Mouse (Mus musculus): ENCODE measurements around the gene Itga9. TPM values are rescaled to one million over a fixed set of nuclear protein-coding genes. Genes with fewer than 3 reads are reported as not detected.

The Itga9 gene
- polyA plus RNA-seq, 1 experiment from 2014 or later, result 3.7 TPM

- H3K9ac ChIP-seq (ENCODE audit: low read depth, low read length), result no peak overlapping the region
- no peak overlapping the region for H3K4me2 ChIP-seq (ENCODE audit: low read depth, low read length)
- 87% methylated on average over 19 of the region's 22 CpGs for WGBS
- no peak for ATAC-seq
- peaks cover 9% of the 10 kb centered on the region; the same call in 1 of the 2 replicates for H3K4me1 ChIP-seq (ENCODE audit: control insufficient read depth, insufficient read depth, low read length)
- no peak overlapping the region for H3K27ac ChIP-seq (ENCODE audit: low read length)
- H3K9me3 ChIP-seq (ENCODE audit: control insufficient read depth, low read length), result no peaks in the 10 kb centered on the region
- no peaks in the 10 kb centered on the region for H3K36me3 ChIP-seq (ENCODE audit: control insufficient read depth, insufficient read depth, low read length)
- no peak overlapping the region for H3K4me3 ChIP-seq (ENCODE audit: low read length)
- no peaks in the 10 kb centered on the region for H3K27me3 ChIP-seq (replicated peaks; ENCODE audit: control insufficient read depth, insufficient read depth, low read length)
Observed at GRCm38 (mm10) chr9:118674761-118675160, 68.3 kb downstream of the Itga9 start.

DNA sequence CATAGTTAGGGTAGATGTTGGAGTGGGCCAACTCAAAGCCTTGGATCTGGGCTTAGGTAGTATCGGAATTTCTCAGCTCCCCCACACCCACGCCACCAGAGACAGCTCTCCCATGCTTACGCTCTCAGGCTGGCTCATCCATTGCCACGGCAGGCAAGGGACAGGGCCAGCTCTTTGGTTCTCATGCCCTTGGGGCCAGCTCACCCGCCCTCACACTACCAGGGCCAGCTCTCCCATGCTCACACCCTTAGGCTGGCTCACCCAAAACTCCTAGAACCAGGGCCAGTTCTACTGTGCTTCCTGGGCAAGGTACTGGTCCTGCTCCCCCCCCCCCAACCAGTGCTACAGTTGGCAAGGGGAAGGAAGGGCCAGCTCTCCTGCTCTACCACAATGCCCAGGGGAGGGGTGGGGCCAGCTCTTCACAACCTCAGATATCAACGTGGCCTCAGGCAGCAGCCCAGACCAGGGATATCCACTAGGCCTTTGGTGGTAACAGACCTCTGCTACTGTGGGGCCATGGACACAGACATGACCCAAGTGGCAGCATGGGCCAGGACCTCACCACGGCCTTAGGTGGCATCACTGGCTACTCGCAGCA lies 69.2 kb downstream of the Itga9 start:
- Histone ChIP-seq H3K27me3 (replicated peaks; ENCODE audit: control insufficient read depth, insufficient read depth, low read length) (no peaks in the 10 kb centered on the region), H3K4me3 (ENCODE audit: low read length) (no peak overlapping the region), H3K9me3 (ENCODE audit: control insufficient read depth, low read length) (no peaks in the 10 kb centered on the region), H3K4me1 (ENCODE audit: control insufficient read depth, insufficient read depth, low read length) (peaks cover 9% of the 10 kb centered on the region; the same call in 1 of the 2 replicates), H3K4me2 (ENCODE audit: low read depth, low read length) (no peak overlapping the region), H3K9ac (ENCODE audit: low read depth, low read length) (no peak overlapping the region), H3K27ac (ENCODE audit: low read length) (no peak overlapping the region), H3K36me3 (ENCODE audit: control insufficient read depth, insufficient read depth, low read length) (no peaks in the 10 kb centered on the region)
- ATAC-seq, result no peak
- WGBS, result 92% methylated on average over 8 of the region's 8 CpGs

DNA sequence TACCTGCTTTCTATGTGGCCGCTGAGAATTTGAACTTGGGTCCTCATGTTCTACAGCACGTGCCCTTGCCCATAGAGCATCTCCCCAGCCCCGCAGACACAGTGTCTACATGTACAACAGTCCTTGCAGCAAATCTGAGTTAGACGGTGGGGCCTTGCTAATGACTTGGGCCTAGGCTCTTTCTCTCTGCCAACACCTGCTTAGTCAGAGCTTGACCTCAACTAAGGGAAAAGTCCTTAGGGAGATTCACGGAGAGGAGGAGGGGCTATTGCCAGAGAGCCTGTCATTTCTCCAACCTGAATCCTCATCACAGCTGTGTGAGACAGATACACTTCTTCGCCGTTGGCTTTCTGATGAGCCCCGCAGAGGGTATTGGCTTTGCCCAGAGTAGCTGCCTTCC lies 70.2 kb downstream of the Itga9 start:
- no peaks in the 10 kb centered on the region for H3K27me3 ChIP-seq (replicated peaks; ENCODE audit: control insufficient read depth, insufficient read depth, low read length)
- H3K4me1 ChIP-seq (ENCODE audit: control insufficient read depth, insufficient read depth, low read length), result peaks cover 13% of the 10 kb centered on the region; the same call in 1 of the 2 replicates
- H3K4me3 ChIP-seq (ENCODE audit: low read length), result no peak overlapping the region
- no peak overlapping the region for H3K9ac ChIP-seq (ENCODE audit: low read depth, low read length)
- no peak overlapping the region for H3K4me2 ChIP-seq (ENCODE audit: low read depth, low read length)
- H3K9me3 ChIP-seq (ENCODE audit: control insufficient read depth, low read length), result no peaks in the 10 kb centered on the region
- no peaks in the 10 kb centered on the region for H3K36me3 ChIP-seq (ENCODE audit: control insufficient read depth, insufficient read depth, low read length)
- no peak overlapping the region for H3K27ac ChIP-seq (ENCODE audit: low read length)
- 85% methylated on average over 8 of the region's 8 CpGs for WGBS
- no peak for ATAC-seq

GRCm38 (mm10) chr9:118677349-118677748 lies 70.9 kb downstream of the Itga9 start:
- WGBS, result 50% methylated on average over 9 of the region's 9 CpGs
- Histone ChIP-seq H3K9me3 (ENCODE audit: control insufficient read depth, low read length) (no peaks in the 10 kb centered on the region), H3K4me3 (ENCODE audit: low read length) (no peak overlapping the region), H3K27me3 (replicated peaks; ENCODE audit: control insufficient read depth, insufficient read depth, low read length) (no peaks in the 10 kb centered on the region), H3K4me2 (ENCODE audit: low read depth, low read length) (no peak overlapping the region), H3K36me3 (ENCODE audit: control insufficient read depth, insufficient read depth, low read length) (no peaks in the 10 kb centered on the region), H3K27ac (ENCODE audit: low read length) (no peak overlapping the region), H3K4me1 (ENCODE audit: control insufficient read depth, insufficient read depth, low read length) (peaks cover 13% of the 10 kb centered on the region; the same call in 1 of the 2 replicates), H3K9ac (ENCODE audit: low read depth, low read length) (no peak overlapping the region; the same call in 1 of the 2 replicates)
- ATAC-seq, result no peak

- no peaks in the 10 kb centered on the region for H3K9me3 ChIP-seq (ENCODE audit: control insufficient read depth, low read length)
- no peak for ATAC-seq
Observed at GRCm38 (mm10) chr9:118678020-118678750, 71.7 kb downstream of the Itga9 start.

DNA sequence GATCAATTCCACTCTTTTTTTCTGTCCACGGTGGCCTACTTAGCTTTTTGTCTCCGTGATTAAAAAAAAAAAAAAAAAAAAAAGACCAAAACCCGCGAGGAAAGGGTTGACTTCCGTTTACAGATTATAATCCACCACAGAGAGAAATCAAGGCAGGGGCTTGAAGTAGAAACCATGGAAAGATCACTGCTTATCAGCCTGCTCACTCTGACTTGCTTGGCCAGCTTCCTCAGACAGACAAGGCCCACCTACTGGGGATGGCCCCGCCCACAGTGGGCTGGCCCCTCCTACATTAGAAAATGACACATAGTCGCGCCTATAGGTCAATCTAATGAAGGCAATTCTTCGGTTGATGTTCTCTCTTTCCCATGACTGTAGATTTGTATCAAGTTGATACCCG lies 72.3 kb downstream of the Itga9 start:
- Histone ChIP-seq H3K4me1 (ENCODE audit: control insufficient read depth, insufficient read depth, low read length) (peaks cover 13% of the 10 kb centered on the region; the same call in 1 of the 2 replicates), H3K9me3 (ENCODE audit: control insufficient read depth, low read length) (no peaks in the 10 kb centered on the region), H3K27me3 (replicated peaks; ENCODE audit: control insufficient read depth, insufficient read depth, low read length) (no peaks in the 10 kb centered on the region), H3K27ac (ENCODE audit: low read length) (no peak overlapping the region), H3K4me3 (ENCODE audit: low read length) (no peak overlapping the region), H3K9ac (ENCODE audit: low read depth, low read length) (no peak overlapping the region), H3K4me2 (ENCODE audit: low read depth, low read length) (no peak overlapping the region), H3K36me3 (ENCODE audit: control insufficient read depth, insufficient read depth, low read length) (no peaks in the 10 kb centered on the region)
- no peak for ATAC-seq
- WGBS, result 81% methylated on average over 10 of the region's 10 CpGs

More at GRCm38 (mm10) chr9:118678020-118678750, 71.7 kb downstream of the Itga9 start:
- Histone ChIP-seq H3K36me3 (ENCODE audit: control insufficient read depth, insufficient read depth, low read length) (no peaks in the 10 kb centered on the region), H3K4me1 (ENCODE audit: control insufficient read depth, insufficient read depth, low read length) (peaks cover 13% of the 10 kb centered on the region; the same call in 1 of the 2 replicates), H3K27me3 (replicated peaks; ENCODE audit: control insufficient read depth, insufficient read depth, low read length) (no peaks in the 10 kb centered on the region), H3K4me3 (ENCODE audit: low read length) (no peak overlapping the region), H3K27ac (ENCODE audit: low read length) (no peak overlapping the region), H3K4me2 (ENCODE audit: low read depth, low read length) (no peak overlapping the region), H3K9ac (ENCODE audit: low read depth, low read length) (no peak overlapping the region)
- WGBS, result 52% methylated on average over 15 of the region's 15 CpGs

- 83% methylated on average over 6 of the region's 6 CpGs for WGBS
- Histone ChIP-seq H3K4me2 (ENCODE audit: low read depth, low read length) (no peak overlapping the region), H3K4me3 (ENCODE audit: low read length) (no peak overlapping the region), H3K9ac (ENCODE audit: low read depth, low read length) (no peak overlapping the region), H3K36me3 (ENCODE audit: control insufficient read depth, insufficient read depth, low read length) (no peaks in the 10 kb centered on the region), H3K27ac (ENCODE audit: low read length) (no peak overlapping the region), H3K4me1 (ENCODE audit: control insufficient read depth, insufficient read depth, low read length) (peaks cover 13% of the 10 kb centered on the region; the same call in 1 of the 2 replicates), H3K9me3 (ENCODE audit: control insufficient read depth, low read length) (no peaks in the 10 kb centered on the region), H3K27me3 (replicated peaks; ENCODE audit: control insufficient read depth, insufficient read depth, low read length) (no peaks in the 10 kb centered on the region)
- ATAC-seq, result no peak
Observed at GRCm38 (mm10) chr9:118681506-118681905, 75.0 kb downstream of the Itga9 start.

DNA sequence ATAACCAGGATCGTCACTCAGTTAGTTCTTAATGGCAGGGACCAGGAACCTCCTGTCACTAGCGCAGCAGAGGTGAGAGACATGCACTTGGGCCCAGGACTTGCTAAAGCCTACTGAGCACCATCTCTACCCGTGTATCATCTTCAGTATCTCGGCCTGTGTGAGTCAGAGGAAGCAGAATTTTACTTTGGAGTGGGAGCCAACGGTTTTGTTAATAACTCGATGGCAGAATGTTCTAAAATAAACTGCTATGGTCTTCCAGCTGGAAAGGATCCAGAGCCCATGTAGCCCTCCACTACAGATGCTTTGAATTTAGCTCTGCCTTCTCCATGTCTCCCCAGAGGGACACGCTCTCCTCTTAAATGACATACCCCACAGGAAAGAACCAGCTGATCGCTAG lies 75.7 kb downstream of the Itga9 start:
- WGBS, result 57% methylated on average over 8 of the region's 8 CpGs
- Histone ChIP-seq H3K36me3 (ENCODE audit: control insufficient read depth, insufficient read depth, low read length) (no peaks in the 10 kb centered on the region), H3K9ac (ENCODE audit: low read depth, low read length) (no peak overlapping the region), H3K27ac (ENCODE audit: low read length) (no peak overlapping the region), H3K27me3 (replicated peaks; ENCODE audit: control insufficient read depth, insufficient read depth, low read length) (no peaks in the 10 kb centered on the region), H3K4me2 (ENCODE audit: low read depth, low read length) (no peak overlapping the region), H3K4me3 (ENCODE audit: low read length) (no peak overlapping the region), H3K9me3 (ENCODE audit: control insufficient read depth, low read length) (no peaks in the 10 kb centered on the region), H3K4me1 (ENCODE audit: control insufficient read depth, insufficient read depth, low read length) (peaks cover 10% of the 10 kb centered on the region; the same call in 1 of the 2 replicates)
- no peak for ATAC-seq

GRCm38 (mm10) chr9:118683507-118683906 lies 77.0 kb downstream of the Itga9 start:
- H3K9ac ChIP-seq (ENCODE audit: low read depth, low read length), result no peak overlapping the region
- ATAC-seq, result no peak
- no peaks in the 10 kb centered on the region for H3K27me3 ChIP-seq (replicated peaks; ENCODE audit: control insufficient read depth, insufficient read depth, low read length)
- H3K27ac ChIP-seq (ENCODE audit: low read length), result no peak overlapping the region
- H3K4me2 ChIP-seq (ENCODE audit: low read depth, low read length), result no peak overlapping the region
- H3K4me1 ChIP-seq (ENCODE audit: control insufficient read depth, insufficient read depth, low read length), result peaks cover 7% of the 10 kb centered on the region; the same call in 1 of the 2 replicates
- no peaks in the 10 kb centered on the region for H3K9me3 ChIP-seq (ENCODE audit: control insufficient read depth, low read length)
- 90% methylated on average over 7 of the region's 7 CpGs for WGBS
- H3K4me3 ChIP-seq (ENCODE audit: low read length), result no peak overlapping the region
- no peaks in the 10 kb centered on the region for H3K36me3 ChIP-seq (ENCODE audit: control insufficient read depth, insufficient read depth, low read length)
